Mouse (Mus musculus): ENCODE measurements around the gene Dlg2. TPM values are rescaled to one million over a fixed set of nuclear protein-coding genes. Genes with fewer than 3 reads are reported as not detected.

Dlg2 gene
- polyA plus RNA-seq, 1 experiment from 2014 or later: 3.0 TPM

DNA sequence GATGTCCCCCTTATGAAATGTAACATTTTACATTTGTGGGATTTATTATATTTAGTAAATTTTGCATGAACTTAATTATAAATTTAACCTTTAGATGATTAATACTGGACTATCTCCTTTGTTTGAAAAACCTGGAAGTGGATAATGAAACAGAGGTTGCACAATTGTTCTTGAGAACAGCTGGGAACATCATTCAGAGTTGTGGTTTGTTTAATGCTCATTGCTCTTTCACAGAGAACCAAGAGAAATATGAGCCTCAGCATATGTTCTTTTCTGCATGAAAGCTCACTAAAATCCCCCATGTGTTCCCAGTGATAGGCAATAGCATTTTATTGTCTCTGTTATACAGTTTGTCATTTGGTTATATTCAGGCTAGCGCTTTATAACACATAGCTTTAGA is 1049.4 kb downstream of the Dlg2 start:
- no peak overlapping the region for H3K27ac ChIP-seq (ENCODE audit: low read depth, low read length)
- 93% methylated on average over 1 of the region's 1 CpGs for WGBS
- H3K27me3 ChIP-seq (ENCODE audit: control insufficient read depth, insufficient read depth, low read length): no peaks in the 10 kb centered on the region
- H3K4me1 ChIP-seq (replicated peaks; ENCODE audit: control insufficient read depth, insufficient read depth, low read length): no peaks in the 10 kb centered on the region
- no peak for DNase-seq (ENCODE audit: low spot score)
- H3K9ac ChIP-seq (ENCODE audit: low read length): no peak overlapping the region
- H3K4me2 ChIP-seq (ENCODE audit: low read depth, low read length, severe bottlenecking): no peak overlapping the region
- H3K9me3 ChIP-seq (ENCODE audit: control insufficient read depth, low read length): no peaks in the 10 kb centered on the region
- no peak overlapping the region for H3K4me3 ChIP-seq (ENCODE audit: low read depth, low read length)
- H3K36me3 ChIP-seq (ENCODE audit: control insufficient read depth, insufficient read depth, low read length): no peaks in the 10 kb centered on the region
- no peak for ATAC-seq (replicated peaks; ENCODE audit: low FRiP score)

DNA sequence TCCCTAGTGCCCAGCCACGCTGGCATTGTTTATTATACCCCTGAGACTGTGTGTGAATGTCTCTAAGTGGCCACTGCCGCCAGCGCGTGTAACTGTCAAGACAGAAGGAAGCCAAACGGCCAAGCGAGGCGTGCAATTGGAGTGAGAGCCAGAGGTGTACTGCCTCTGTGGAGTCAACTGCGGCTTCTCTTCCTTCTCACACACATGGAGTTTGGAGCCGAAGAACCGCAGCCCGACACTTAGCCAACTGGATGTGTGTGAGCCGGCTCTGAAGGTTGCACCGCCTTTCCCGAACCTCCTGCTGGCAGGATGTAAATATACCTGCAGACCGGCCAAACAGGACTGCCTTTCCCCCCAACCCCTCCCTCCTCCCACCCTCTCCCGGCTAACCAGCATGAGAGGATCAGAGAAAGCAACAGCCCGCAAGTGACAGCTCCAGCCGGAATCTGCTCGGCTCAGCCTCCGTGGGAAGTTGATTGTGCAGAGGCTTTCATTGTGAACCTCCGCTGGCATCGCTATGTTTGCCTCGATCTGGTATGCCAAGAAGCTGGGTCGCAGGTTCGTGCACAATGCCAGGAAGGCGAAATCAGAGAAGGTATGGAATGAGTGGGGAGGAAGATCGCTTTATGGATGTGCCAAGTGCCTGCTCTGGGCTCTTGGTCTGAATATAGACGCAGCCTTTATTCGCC is 1066.3 kb downstream of the Dlg2 start:
- Histone ChIP-seq H3K4me1 (replicated peaks; ENCODE audit: control insufficient read depth, insufficient read depth, low read length) (no peaks in the 10 kb centered on the region), H3K36me3 (ENCODE audit: control insufficient read depth, insufficient read depth, low read length) (no peaks in the 10 kb centered on the region), H3K27ac (ENCODE audit: low read depth, low read length) (no peak overlapping the region), H3K9me3 (ENCODE audit: control insufficient read depth, low read length) (no peaks in the 10 kb centered on the region), H3K27me3 (ENCODE audit: control insufficient read depth, insufficient read depth, low read length) (no peaks in the 10 kb centered on the region), H3K9ac (ENCODE audit: low read length) (peak overlapping the region; percentile 14), H3K4me2 (ENCODE audit: low read depth, low read length, severe bottlenecking) (peak overlapping the region; percentile 52), H3K4me3 (ENCODE audit: low read depth, low read length) (peak overlapping the region; percentile 36)
- ATAC-seq (replicated peaks; ENCODE audit: low FRiP score) (peak; percentile 70), DNase-seq (ENCODE audit: low spot score) (peak; percentile 63)
- WGBS: 2% methylated on average over 29 of the region's 29 CpGs

DNA sequence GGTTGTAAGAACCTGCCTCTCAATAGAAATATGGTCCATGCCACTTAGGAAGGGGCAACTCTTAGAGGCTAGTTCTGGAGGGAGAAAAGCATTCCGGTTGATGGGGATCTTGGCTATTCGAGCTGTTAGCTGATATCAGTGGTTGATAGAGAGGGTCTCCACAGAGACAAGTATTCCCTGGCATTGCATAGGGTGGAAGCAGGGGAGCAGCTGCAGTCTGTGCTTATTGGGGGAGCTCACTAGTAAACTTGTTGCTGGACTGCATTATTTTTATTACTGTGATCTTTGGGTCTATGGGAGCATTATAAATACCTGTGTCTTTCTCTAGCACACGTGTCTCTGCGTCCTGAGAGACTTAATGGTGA is 1066.8 kb downstream of the Dlg2 start:
- DNase-seq (ENCODE audit: low spot score) (no peak), ATAC-seq (replicated peaks; ENCODE audit: low FRiP score) (peak; percentile 3; the same call in 1 of the 2 replicates)
- Histone ChIP-seq H3K9me3 (ENCODE audit: control insufficient read depth, low read length) (no peaks in the 10 kb centered on the region), H3K4me3 (ENCODE audit: low read depth, low read length) (peak overlapping the region; percentile 36), H3K27me3 (ENCODE audit: control insufficient read depth, insufficient read depth, low read length) (no peaks in the 10 kb centered on the region), H3K27ac (ENCODE audit: low read depth, low read length) (no peak overlapping the region), H3K4me2 (ENCODE audit: low read depth, low read length, severe bottlenecking) (peak overlapping the region; percentile 52), H3K4me1 (replicated peaks; ENCODE audit: control insufficient read depth, insufficient read depth, low read length) (no peaks in the 10 kb centered on the region), H3K9ac (ENCODE audit: low read length) (peak overlapping the region; percentile 14; the same call in 1 of the 2 replicates), H3K36me3 (ENCODE audit: control insufficient read depth, insufficient read depth, low read length) (no peaks in the 10 kb centered on the region)
- 40% methylated on average over 4 of the region's 4 CpGs for WGBS

DNA sequence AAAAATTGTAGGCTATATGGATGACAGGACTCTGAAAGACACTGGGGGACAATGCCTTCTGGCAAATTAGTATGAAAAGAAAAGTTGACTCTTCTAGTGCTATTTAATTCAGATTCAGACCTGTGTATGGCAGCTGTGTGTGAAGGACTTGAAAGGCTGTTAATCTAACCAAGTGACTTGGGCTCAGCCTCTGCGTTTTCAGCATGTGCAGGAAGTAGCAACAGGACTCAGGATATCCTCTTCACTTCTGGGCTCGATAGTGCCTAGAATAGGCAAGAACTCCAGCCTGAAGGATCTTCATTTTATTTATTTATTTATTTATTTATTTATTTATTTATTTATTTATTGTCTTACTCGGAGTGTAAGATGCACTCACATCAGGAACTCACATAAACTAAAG is 1068.1 kb downstream of the Dlg2 start:
- no peaks in the 10 kb centered on the region for H3K36me3 ChIP-seq (ENCODE audit: control insufficient read depth, insufficient read depth, low read length)
- WGBS: 74% methylated on average over 3 of the region's 3 CpGs
- H3K4me1 ChIP-seq (replicated peaks; ENCODE audit: control insufficient read depth, insufficient read depth, low read length): no peaks in the 10 kb centered on the region
- H3K27me3 ChIP-seq (ENCODE audit: control insufficient read depth, insufficient read depth, low read length): no peaks in the 10 kb centered on the region
- ATAC-seq (replicated peaks; ENCODE audit: low FRiP score) (no peak), DNase-seq (ENCODE audit: low spot score) (no peak)
- no peak overlapping the region for H3K4me3 ChIP-seq (ENCODE audit: low read depth, low read length)
- H3K9me3 ChIP-seq (ENCODE audit: control insufficient read depth, low read length): no peaks in the 10 kb centered on the region
- no peak overlapping the region for H3K27ac ChIP-seq (ENCODE audit: low read depth, low read length)
- H3K9ac ChIP-seq (ENCODE audit: low read length): no peak overlapping the region
- no peak overlapping the region for H3K4me2 ChIP-seq (ENCODE audit: low read depth, low read length, severe bottlenecking)

DNA sequence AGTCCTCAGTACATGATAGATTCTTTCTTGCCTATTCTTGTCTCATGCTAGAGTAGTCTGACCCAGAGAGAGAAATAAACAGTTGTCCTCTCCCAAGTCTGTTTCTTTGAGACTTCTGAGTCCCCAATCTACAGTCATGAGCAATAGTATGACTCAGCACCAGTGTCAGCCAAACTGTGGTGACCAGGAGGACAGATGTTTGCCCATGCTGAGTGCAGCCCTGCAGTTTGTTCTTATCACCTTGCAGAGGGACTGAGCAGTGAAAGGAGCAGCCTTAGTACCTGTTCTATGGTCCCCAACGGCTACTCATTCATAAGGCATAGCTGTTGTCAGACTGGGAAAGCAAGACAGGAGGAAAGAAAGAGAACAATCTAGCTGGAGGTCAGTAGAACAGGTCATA is 1072.3 kb downstream of the Dlg2 start:
- ATAC-seq (replicated peaks; ENCODE audit: low FRiP score) (no peak), DNase-seq (ENCODE audit: low spot score) (no peak)
- no peaks in the 10 kb centered on the region for H3K36me3 ChIP-seq (ENCODE audit: control insufficient read depth, insufficient read depth, low read length)
- H3K9ac ChIP-seq (ENCODE audit: low read length): no peak overlapping the region
- WGBS: 74% methylated on average over 1 of the region's 1 CpGs
- no peaks in the 10 kb centered on the region for H3K27me3 ChIP-seq (ENCODE audit: control insufficient read depth, insufficient read depth, low read length)
- H3K9me3 ChIP-seq (ENCODE audit: control insufficient read depth, low read length): no peaks in the 10 kb centered on the region
- no peak overlapping the region for H3K27ac ChIP-seq (ENCODE audit: low read depth, low read length)
- no peak overlapping the region for H3K4me3 ChIP-seq (ENCODE audit: low read depth, low read length)
- H3K4me1 ChIP-seq (replicated peaks; ENCODE audit: control insufficient read depth, insufficient read depth, low read length): no peaks in the 10 kb centered on the region
- no peak overlapping the region for H3K4me2 ChIP-seq (ENCODE audit: low read depth, low read length, severe bottlenecking)

DNA sequence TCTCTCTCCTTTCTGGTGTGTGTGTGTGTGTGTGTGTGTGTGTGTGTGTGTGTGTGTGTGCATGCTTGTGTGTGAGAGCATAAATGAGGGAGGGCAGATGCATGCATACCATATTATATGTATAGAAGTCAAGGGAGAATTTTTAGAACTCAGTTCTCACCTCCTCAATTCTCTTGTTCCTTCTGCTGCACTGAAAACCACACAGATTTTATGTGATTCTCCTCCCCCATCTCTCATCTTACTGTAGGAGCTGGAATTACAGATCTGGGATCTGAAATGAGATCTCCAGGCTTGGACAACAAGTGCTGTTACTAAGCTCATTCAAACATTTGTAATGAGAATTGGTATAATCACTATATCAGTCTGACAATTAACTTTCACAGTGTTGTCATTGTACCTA is 1081.1 kb downstream of the Dlg2 start:
- no peak overlapping the region for H3K27ac ChIP-seq (ENCODE audit: low read depth, low read length)
- H3K9ac ChIP-seq (ENCODE audit: low read length): no peak overlapping the region
- ATAC-seq (replicated peaks; ENCODE audit: low FRiP score) (no peak), DNase-seq (ENCODE audit: low spot score) (no peak)
- no peak overlapping the region for H3K4me3 ChIP-seq (ENCODE audit: low read depth, low read length)
- H3K4me1 ChIP-seq (replicated peaks; ENCODE audit: control insufficient read depth, insufficient read depth, low read length): no peaks in the 10 kb centered on the region; the same call in 1 of the 2 replicates
- H3K27me3 ChIP-seq (ENCODE audit: control insufficient read depth, insufficient read depth, low read length): no peaks in the 10 kb centered on the region
- H3K36me3 ChIP-seq (ENCODE audit: control insufficient read depth, insufficient read depth, low read length): no peaks in the 10 kb centered on the region
- no peak overlapping the region for H3K4me2 ChIP-seq (ENCODE audit: low read depth, low read length, severe bottlenecking)
- no peaks in the 10 kb centered on the region for H3K9me3 ChIP-seq (ENCODE audit: control insufficient read depth, low read length)

DNA sequence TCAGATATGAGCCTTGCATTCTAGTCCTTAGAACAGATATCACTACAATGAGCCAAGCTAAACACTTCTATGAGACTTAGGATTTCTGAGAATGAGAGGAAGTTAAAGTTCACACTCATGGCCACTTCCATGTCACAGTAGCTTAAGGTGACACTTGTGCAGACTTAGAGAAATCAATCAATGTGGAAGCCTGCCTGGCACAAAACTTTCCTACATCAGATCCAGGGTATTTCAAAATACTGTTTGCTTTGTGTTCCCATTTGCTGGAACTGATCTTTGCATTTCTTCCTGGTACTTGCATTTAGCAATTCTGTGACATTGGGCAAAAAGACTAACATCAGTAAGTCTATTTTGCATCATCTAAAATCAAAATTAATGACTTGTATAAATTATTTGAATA is 1091.0 kb downstream of the Dlg2 start:
- Histone ChIP-seq H3K4me3 (ENCODE audit: low read depth, low read length) (no peak overlapping the region), H3K4me2 (ENCODE audit: low read depth, low read length, severe bottlenecking) (no peak overlapping the region), H3K36me3 (ENCODE audit: control insufficient read depth, insufficient read depth, low read length) (no peaks in the 10 kb centered on the region), H3K27me3 (ENCODE audit: control insufficient read depth, insufficient read depth, low read length) (no peaks in the 10 kb centered on the region), H3K9ac (ENCODE audit: low read length) (no peak overlapping the region), H3K4me1 (replicated peaks; ENCODE audit: control insufficient read depth, insufficient read depth, low read length) (no peaks in the 10 kb centered on the region), H3K27ac (ENCODE audit: low read depth, low read length) (no peak overlapping the region), H3K9me3 (ENCODE audit: control insufficient read depth, low read length) (no peaks in the 10 kb centered on the region)
- DNase-seq (ENCODE audit: low spot score) (no peak), ATAC-seq (replicated peaks; ENCODE audit: low FRiP score) (no peak)

DNA sequence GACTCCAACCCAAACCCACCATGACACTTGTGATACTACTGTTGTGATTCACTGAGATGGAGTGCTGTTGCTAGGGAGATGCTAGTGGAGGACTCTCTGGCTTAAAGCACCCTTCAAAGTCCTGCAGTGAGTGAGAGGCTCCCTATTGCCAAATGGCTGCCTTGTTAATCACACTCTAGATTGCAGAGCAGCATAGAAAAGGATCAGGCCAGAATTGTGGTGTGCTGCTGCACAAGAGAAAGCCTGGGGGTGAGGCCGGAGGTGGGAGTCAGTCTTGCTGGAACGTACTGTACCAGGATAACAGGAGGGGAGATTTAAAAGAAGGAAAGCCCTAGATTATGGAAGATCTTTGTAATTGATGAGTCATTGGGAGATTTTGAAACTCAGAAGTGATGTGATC is 1094.5 kb downstream of the Dlg2 start:
- Histone ChIP-seq H3K27me3 (ENCODE audit: control insufficient read depth, insufficient read depth, low read length) (no peaks in the 10 kb centered on the region), H3K4me1 (replicated peaks; ENCODE audit: control insufficient read depth, insufficient read depth, low read length) (no peaks in the 10 kb centered on the region), H3K27ac (ENCODE audit: low read depth, low read length) (no peak overlapping the region), H3K9me3 (ENCODE audit: control insufficient read depth, low read length) (no peaks in the 10 kb centered on the region), H3K4me3 (ENCODE audit: low read depth, low read length) (no peak overlapping the region), H3K36me3 (ENCODE audit: control insufficient read depth, insufficient read depth, low read length) (no peaks in the 10 kb centered on the region), H3K4me2 (ENCODE audit: low read depth, low read length, severe bottlenecking) (no peak overlapping the region), H3K9ac (ENCODE audit: low read length) (no peak overlapping the region)
- 86% methylated on average over 2 of the region's 2 CpGs for WGBS
- ATAC-seq (replicated peaks; ENCODE audit: low FRiP score) (no peak), DNase-seq (ENCODE audit: low spot score) (no peak)

DNA sequence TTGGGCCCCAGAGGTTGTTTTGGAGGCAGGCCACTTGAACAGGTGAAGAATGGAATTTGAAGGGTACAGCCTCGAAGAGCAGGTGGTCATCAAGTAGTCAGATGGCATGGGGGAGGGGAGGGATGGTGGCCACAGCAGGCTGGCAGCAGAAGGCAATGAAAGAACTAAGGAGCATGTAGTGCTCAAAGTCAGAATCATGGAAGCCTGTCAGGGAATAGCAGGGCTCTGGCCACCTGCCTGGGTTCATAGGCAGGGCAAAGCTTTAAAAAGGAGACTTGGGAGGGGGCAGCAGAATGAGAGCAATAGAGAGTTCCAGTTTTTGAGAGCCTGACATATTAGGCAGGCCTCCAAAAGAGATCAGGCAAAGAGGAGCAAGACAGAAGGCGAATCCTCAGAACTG is 1096.2 kb downstream of the Dlg2 start:
- no peaks in the 10 kb centered on the region for H3K27me3 ChIP-seq (ENCODE audit: control insufficient read depth, insufficient read depth, low read length)
- no peak overlapping the region for H3K27ac ChIP-seq (ENCODE audit: low read depth, low read length)
- no peak for DNase-seq (ENCODE audit: low spot score)
- 74% methylated on average over 2 of the region's 2 CpGs for WGBS
- no peak overlapping the region for H3K4me2 ChIP-seq (ENCODE audit: low read depth, low read length, severe bottlenecking)
- no peaks in the 10 kb centered on the region for H3K4me1 ChIP-seq (replicated peaks; ENCODE audit: control insufficient read depth, insufficient read depth, low read length)
- no peaks in the 10 kb centered on the region for H3K36me3 ChIP-seq (ENCODE audit: control insufficient read depth, insufficient read depth, low read length)
- H3K4me3 ChIP-seq (ENCODE audit: low read depth, low read length): no peak overlapping the region
- no peaks in the 10 kb centered on the region for H3K9me3 ChIP-seq (ENCODE audit: control insufficient read depth, low read length)
- no peak overlapping the region for H3K9ac ChIP-seq (ENCODE audit: low read length)
- no peak for ATAC-seq (replicated peaks; ENCODE audit: low FRiP score)

Measured in forebrain, embryonic 11.5 days (tissue).